Mouse (Mus musculus) large intestine, adult 2 months (tissue): ENCODE results near the gene Hist1h1a. TPM values are rescaled to one million over a fixed set of nuclear protein-coding genes. Genes with fewer than 3 reads are reported as not detected.
A peak's percentile ranks its signal among the peaks of the same experiment; 100 is the strongest.
"Not testable (repeated sequence)": the region's sequence is repeated elsewhere in the genome, so short reads cannot be mapped to it uniquely, and the experiment has no call there.

Source experiments
- DNase-seq: peaks from one replicate; pipeline ENCODE4 v3.0.0-alpha.2; 2012; ENCODE audit warnings: low read depth, low spot score
- WGBS: fragments of 180-500 bp; shearing (Covaris S2); methylation state at CpG from one replicate; pipeline ENCODE4 v1.1.7; 2018; 5-methylcytosine and 5-hydroxymethylcytosine counted together
- polyA plus RNA-seq: library from polyadenylated mRNA; depleted of rRNA; stranded (reverse); fragments of >200 nt; gene quantifications from 2 replicates; pipeline ENCODE4 v1.2.3, GENCODE M21; 2012

The Hist1h1a gene
- polyA plus RNA-seq, 1 experiment, result 1.3 TPM

- DNase-seq, result no peak
Measured at GRCm38 (mm10) chr13:23742007-23742406, 21.5 kb upstream of the Hist1h1a start.

- no peak for DNase-seq
- 84% methylated on average over 5 of the region's 5 CpGs for WGBS
Measured at GRCm38 (mm10) chr13:23743215-23743614, 20.3 kb upstream of the Hist1h1a start.

- 45% methylated on average over 4 of the region's 4 CpGs for WGBS
- DNase-seq, result no peak
Measured at GRCm38 (mm10) chr13:23743963-23744362, 19.5 kb upstream of the Hist1h1a start.

- WGBS, result 3% methylated on average over 21 of the region's 36 CpGs
- no peak for DNase-seq
Measured at GRCm38 (mm10) chr13:23744421-23745380, 18.8 kb upstream of the Hist1h1a start.

- WGBS, result under 1% methylated on average over 28 of the region's 28 CpGs
- DNase-seq, result no peak
Measured at GRCm38 (mm10) chr13:23745381-23746161, 17.9 kb upstream of the Hist1h1a start, which contains the start of gene Hist1h3c. Hist1h3c (minus strand) TSS chr13:23745602.

GRCm38 (mm10) chr13:23746201-23747080, 17.0 kb upstream of the Hist1h1a start, which contains the start of gene Hist1h2bb:
Hist1h2bb (plus strand) TSS chr13:23746734.
- DNase-seq, result peak; percentile 95
- WGBS, result under 1% methylated on average over 47 of the region's 58 CpGs

- DNase-seq, result no peak
Measured at GRCm38 (mm10) chr13:23747081-23747891, 16.2 kb upstream of the Hist1h1a start.

GRCm38 (mm10) chr13:23747892-23748288, 15.6 kb upstream of the Hist1h1a start:
- no peak for DNase-seq
- WGBS, result 12% methylated on average over 4 of the region's 4 CpGs

More at GRCm38 (mm10) chr13:23747081-23747891, 16.2 kb upstream of the Hist1h1a start:
- WGBS, result 9% methylated on average over 13 of the region's 13 CpGs

GRCm38 (mm10) chr13:23749563-23750121, 13.8 kb upstream of the Hist1h1a start:
- DNase-seq, result no peak

GRCm38 (mm10) chr13:23750839-23751477, 12.5 kb upstream of the Hist1h1a start, which contains the start of gene Hist1h2ab:
Hist1h2ab (plus strand) TSS chr13:23751126.
- not testable (repeated sequence) for DNase-seq
- under 1% methylated on average over 32 of the region's 47 CpGs for WGBS

More at GRCm38 (mm10) chr13:23749563-23750121, 13.8 kb upstream of the Hist1h1a start:
- 90% methylated on average over 5 of the region's 5 CpGs for WGBS

GRCm38 (mm10) chr13:23751478-23751956, 11.9 kb upstream of the Hist1h1a start:
- no peak for DNase-seq
- 2% methylated on average over 11 of the region's 11 CpGs for WGBS

- WGBS, result 1% methylated on average over 23 of the region's 47 CpGs
- DNase-seq, result peak; percentile 89
Measured at GRCm38 (mm10) chr13:23752067-23752741, 11.3 kb upstream of the Hist1h1a start, which contains the start of gene Hist1h3b. Hist1h3b (plus strand) TSS chr13:23752267.

- 15% methylated on average over 6 of the region's 6 CpGs for WGBS
Measured at GRCm38 (mm10) chr13:23752742-23753172, 10.7 kb upstream of the Hist1h1a start.

GRCm38 (mm10) chr13:23753314-23754078, 10.0 kb upstream of the Hist1h1a start:
- WGBS, result 54% methylated on average over 4 of the region's 4 CpGs
- DNase-seq, result no peak

More at GRCm38 (mm10) chr13:23752742-23753172, 10.7 kb upstream of the Hist1h1a start:
- DNase-seq, result no peak

GRCm38 (mm10) chr13:23755000-23755399, 8.5 kb upstream of the Hist1h1a start:
- DNase-seq, result no peak

- peak; percentile 98 for DNase-seq
- WGBS, result 1% methylated on average over 19 of the region's 22 CpGs
Measured at GRCm38 (mm10) chr13:23756790-23757189, 6.7 kb upstream of the Hist1h1a start, which contains the start of gene Hist1h4b. Hist1h4b (plus strand) TSS chr13:23757013.
